Mouse (Mus musculus) erythroblast, embryonic 14.5 days (primary cell): ENCODE results near the gene Exosc5.

Experiments used
- GATA1 ChIP-seq: IDR thresholded peaks from 2 replicates; pipeline ENCODE4 v1.6.1; 2012; ENCODE audit warnings: low read length, inconsistent platforms, mixed read lengths
- TAL1 ChIP-seq: IDR thresholded peaks from 3 replicates; pipeline ENCODE4 v1.6.1; 2012; ENCODE audit warnings: low read length, inconsistent platforms, mixed read lengths

DNA sequence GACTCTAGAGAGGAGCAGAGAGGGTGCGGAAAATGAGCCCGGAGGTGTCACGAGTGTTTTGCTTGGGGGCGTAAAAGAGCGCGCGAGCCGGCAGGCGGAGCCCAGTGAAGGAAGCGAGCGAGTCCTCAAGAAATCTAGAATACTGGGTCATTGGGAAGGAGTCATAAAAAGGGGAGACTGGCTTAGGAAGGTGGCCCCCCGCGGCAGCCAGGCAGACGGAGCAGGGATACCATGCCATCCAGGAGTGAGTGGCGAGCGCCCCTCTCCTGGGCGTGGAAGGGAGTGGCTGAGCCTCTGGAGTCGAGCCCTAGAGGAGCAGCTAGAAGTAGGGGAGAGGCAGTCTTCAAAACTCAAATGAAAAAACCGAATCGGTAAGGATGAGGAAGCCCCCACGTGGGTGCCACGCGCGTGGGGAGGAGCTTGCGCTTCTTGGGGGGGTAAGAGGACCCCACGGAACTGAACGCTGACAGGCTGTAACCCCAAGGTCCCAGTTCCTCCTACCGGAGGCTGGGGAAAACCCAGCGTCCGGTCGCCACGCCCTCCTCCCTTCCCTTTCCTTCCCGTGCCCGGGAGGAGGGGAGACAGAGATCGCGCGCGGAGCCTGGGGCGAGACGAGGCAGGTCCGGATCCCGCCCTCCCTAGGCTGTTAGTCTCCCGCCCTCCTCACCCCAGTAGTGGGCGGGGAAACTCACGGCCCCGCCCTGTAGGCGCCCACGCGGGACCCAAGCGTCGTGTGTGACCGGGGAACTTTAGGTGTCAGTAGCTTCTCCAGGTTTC is 30.0 kb downstream of the Exosc5 start:
- TF ChIP-seq GATA1 (no peak), TAL1 (no peak)
